In genomic region chr11:69126706-69127095, GRCm38 (mm10) we compare ENCODE assay signal across 10 mouse cellular contexts. TPM values are rescaled to one million over a fixed set of nuclear protein-coding genes. Genes with fewer than 3 reads are reported as not detected.
DNase-seq lines count a peak whose midpoint lies in the region; ATAC-seq and TF ChIP-seq lines count a peak whose summit lies in the region.
"Had no signal": no experiment of that assay in that cellular context is flagged by ENCODE, and none has a peak within 500 bp of the region (broad histone marks: within the 10 kb centered on the region; RNA-seq: fewer than 3 reads in every experiment).

No protein-coding gene starts in this region.

- H3K27ac ChIP-seq in heart, embryonic 15.5 days: no peak overlapping the region
- no peak overlapping the region for H3K27ac ChIP-seq in forebrain, postnatal 0 days (ENCODE audit: low read depth, low read length)
- no peak overlapping the region for H3K27ac ChIP-seq in midbrain, embryonic 11.5 days (ENCODE audit: low read depth, low read length)

- H3K4me2 ChIP-seq in heart, embryonic 15.5 days: peak overlapping the region; percentile 82
- peak overlapping the region; percentile 62 for H3K4me2 ChIP-seq in forebrain, postnatal 0 days (ENCODE audit: low read depth)
- H3K4me2 ChIP-seq in midbrain, embryonic 11.5 days: peak overlapping the region; percentile 91

- no peak for ATAC-seq in heart, embryonic 15.5 days (replicated peaks; ENCODE audit: insufficient number of reproducible peaks, insufficient read depth, low FRiP score, low read depth)
- no peak for ATAC-seq in forebrain, postnatal 0 days
- ATAC-seq in midbrain, embryonic 11.5 days (ENCODE audit: low FRiP score): no peak

- peak overlapping the region; percentile 64; the same call in 1 of the 2 replicates for H3K4me3 ChIP-seq in heart, embryonic 15.5 days
- peak overlapping the region; percentile 56 for H3K4me3 ChIP-seq in forebrain, postnatal 0 days (ENCODE audit: low read depth, low read length)
- no peak overlapping the region; the same call in 1 of the 2 replicates for H3K4me3 ChIP-seq in midbrain, embryonic 11.5 days (ENCODE audit: low read depth, low read length)

- intact Hi-C loops in heart, postnatal 25 days (cut with DNase I): loop anchor here (2.0 to 5.0 kb wide), 2 partner anchors 22 to 116 kb away; no protein-coding TSS in a partner anchor

- WGBS in heart, embryonic 15.5 days: 73% methylated on average over 2 of the region's 2 CpGs
- WGBS in forebrain, postnatal 0 days: 48% methylated on average over 2 of the region's 2 CpGs
- WGBS in midbrain, embryonic 11.5 days: 55% methylated on average over 2 of the region's 2 CpGs

- no peaks in the 10 kb centered on the region for H3K9me3 ChIP-seq in heart, embryonic 15.5 days (replicated peaks)
- H3K9me3 ChIP-seq in forebrain, postnatal 0 days (ENCODE audit: low read length): no peaks in the 10 kb centered on the region
- no peaks in the 10 kb centered on the region for H3K9me3 ChIP-seq in midbrain, embryonic 11.5 days (ENCODE audit: control insufficient read depth, low read length)
- H3K9me3 ChIP-seq: G1E had no signal

- peaks cover 22% of the 10 kb centered on the region for H3K4me1 ChIP-seq in heart, embryonic 15.5 days (replicated peaks)
- H3K4me1 ChIP-seq in forebrain, postnatal 0 days (ENCODE audit: insufficient read depth): no peaks in the 10 kb centered on the region; the same call in 1 of the 2 replicates
- H3K4me1 ChIP-seq in midbrain, embryonic 11.5 days (ENCODE audit: control insufficient read depth, insufficient read depth, low read length): peaks cover 15% of the 10 kb centered on the region

- no peak for DNase-seq in heart, postnatal 25 days (ENCODE audit: low spot score)
- peak; percentile 32 for DNase-seq in R1 (ENCODE audit: low read depth, low spot score)
- no peak for DNase-seq in forebrain, postnatal 0 days
- DNase-seq in midbrain, embryonic 11.5 days (ENCODE audit: low spot score, missing footprints): no peak
- no peak for DNase-seq in urinary bladder, postnatal 10 days (ENCODE audit: low spot score)
- no peak for DNase-seq in adrenal gland, postnatal 4 days (ENCODE audit: low spot score in 2 of 2)
- DNase-seq in thymus, postnatal 25 days: no peak

- H3K9ac ChIP-seq in heart, embryonic 15.5 days: no peak overlapping the region
- H3K9ac ChIP-seq in forebrain, postnatal 0 days: peak overlapping the region; percentile 59; the same call in 1 of the 2 replicates
- no peak overlapping the region for H3K9ac ChIP-seq in midbrain, embryonic 11.5 days (ENCODE audit: low read length)

- no peaks in the 10 kb centered on the region for H3K36me3 ChIP-seq in heart, embryonic 15.5 days
- no peaks in the 10 kb centered on the region for H3K36me3 ChIP-seq in forebrain, postnatal 0 days (ENCODE audit: insufficient read depth)
- no peaks in the 10 kb centered on the region for H3K36me3 ChIP-seq in midbrain, embryonic 11.5 days (ENCODE audit: control insufficient read depth, insufficient read depth, low read length)
- H3K36me3 ChIP-seq: G1E had no signal

- TF ChIP-seq CTCF in forebrain, postnatal 0 days (IDR thresholded peaks at IDR 0.05; ENCODE audit: low read depth): no peak

- H3K27me3 ChIP-seq in heart, embryonic 15.5 days: no peaks in the 10 kb centered on the region; the same call in 1 of the 2 replicates
- H3K27me3 ChIP-seq in forebrain, postnatal 0 days (ENCODE audit: insufficient read depth, low read length): no peaks in the 10 kb centered on the region
- no peaks in the 10 kb centered on the region for H3K27me3 ChIP-seq in midbrain, embryonic 11.5 days (ENCODE audit: control insufficient read depth, insufficient read depth, low read length)

RNA-seq across cellular contexts. Expression of gene Aloxe3, which starts 1.0 kb away (rescaled TPM):
- polyA plus RNA-seq in heart, embryonic 15.5 days (2015; fragmentation: Nextera tagmentation; extraction: Ambion mirVana): 0.18 and 0.37 TPM in 2 replicates
- total RNA-seq in heart, postnatal 25 days (2021): not detected
- total RNA-seq in forebrain, postnatal 0 days (2014; rRNA removed): 10.0 and 11.6 TPM in 2 replicates
- polyA plus RNA-seq in forebrain, postnatal 0 days (2015; fragmentation: Nextera tagmentation; extraction: Ambion mirVana): 8.5 and 14.9 TPM in 2 replicates
- 0.15 and 0.74 TPM in 2 replicates for polyA plus RNA-seq in midbrain, embryonic 11.5 days (2014; fragmentation: Nextera tagmentation; extraction: Ambion mirVana)
- under 1 TPM; 0.67 to 0.73 TPM for total RNA-seq in adrenal gland, postnatal 4 days (2021)
- polyA plus RNA-seq: G1E had no signal

RNA-seq across cellular contexts. Expression of gene 9130213A22Rik, which starts 4.3 kb away (rescaled TPM):
- polyA plus RNA-seq in heart, embryonic 15.5 days (2015; fragmentation: Nextera tagmentation; extraction: Ambion mirVana): 0.51 and 0.60 TPM in 2 replicates
- under 1 TPM in 1 of 2 experiments, not detected in 1; 0.21 TPM for total RNA-seq in heart, postnatal 25 days (2021)
- total RNA-seq in forebrain, postnatal 0 days (2014; rRNA removed): 0.23 and 0.62 TPM in 2 replicates
- polyA plus RNA-seq in forebrain, postnatal 0 days (2015; fragmentation: Nextera tagmentation; extraction: Ambion mirVana): 0.58 and 0.69 TPM in 2 replicates
- 0.11 TPM in 1 of 2 replicates, not detected in the other for polyA plus RNA-seq in midbrain, embryonic 11.5 days (2014; fragmentation: Nextera tagmentation; extraction: Ambion mirVana)
- 1 to 10 TPM; 1.3 to 1.4 TPM for total RNA-seq in adrenal gland, postnatal 4 days (2021)

RNA-seq across cellular contexts. Expression of gene Hes7, which starts 6.5 kb away (rescaled TPM):
- 0.52 and 0.57 TPM in 2 replicates for polyA plus RNA-seq in heart, embryonic 15.5 days (2015; fragmentation: Nextera tagmentation; extraction: Ambion mirVana)
- total RNA-seq in heart, postnatal 25 days (2021): under 1 TPM in 1 of 2 experiments, not detected in 1; 0.14 TPM
- total RNA-seq in forebrain, postnatal 0 days (2014; rRNA removed): 1.2 and 1.6 TPM in 2 replicates
- 1.1 and 1.3 TPM in 2 replicates for polyA plus RNA-seq in forebrain, postnatal 0 days (2015; fragmentation: Nextera tagmentation; extraction: Ambion mirVana)
- 0.17 and 0.33 TPM in 2 replicates for polyA plus RNA-seq in midbrain, embryonic 11.5 days (2014; fragmentation: Nextera tagmentation; extraction: Ambion mirVana)
- total RNA-seq in adrenal gland, postnatal 4 days (2021): under 1 TPM; 0.51 to 0.59 TPM

RNA-seq across cellular contexts. Expression of gene Alox12b, which starts 30.1 kb away (rescaled TPM):
- 0.05 TPM in 2 replicates for polyA plus RNA-seq in heart, embryonic 15.5 days (2015; fragmentation: Nextera tagmentation; extraction: Ambion mirVana)
- total RNA-seq in heart, postnatal 25 days (2021): not detected
- 0.19 and 0.38 TPM in 2 replicates for total RNA-seq in forebrain, postnatal 0 days (2014; rRNA removed)
- 0.15 and 0.46 TPM in 2 replicates for polyA plus RNA-seq in forebrain, postnatal 0 days (2015; fragmentation: Nextera tagmentation; extraction: Ambion mirVana)
- polyA plus RNA-seq in midbrain, embryonic 11.5 days (2014; fragmentation: Nextera tagmentation; extraction: Ambion mirVana): not detected in 2 replicates
- total RNA-seq in adrenal gland, postnatal 4 days (2021): not detected
- total RNA-seq: G1E had no signal
- polyA plus RNA-seq: G1E; gonadal fat pad, adult 2 months had no signal

RNA-seq across cellular contexts. Expression of gene Per1, which starts 31.7 kb away (rescaled TPM):
- 16.1 and 25.2 TPM in 2 replicates for polyA plus RNA-seq in heart, embryonic 15.5 days (2015; fragmentation: Nextera tagmentation; extraction: Ambion mirVana)
- 10 to 100 TPM; 32.3 to 61.0 TPM for total RNA-seq in heart, postnatal 25 days (2021)
- total RNA-seq in forebrain, postnatal 0 days (2014; rRNA removed): 16.5 and 38.3 TPM in 2 replicates
- polyA plus RNA-seq in forebrain, postnatal 0 days (2015; fragmentation: Nextera tagmentation; extraction: Ambion mirVana): 15.2 and 16.7 TPM in 2 replicates
- 6.0 and 7.3 TPM in 2 replicates for polyA plus RNA-seq in midbrain, embryonic 11.5 days (2014; fragmentation: Nextera tagmentation; extraction: Ambion mirVana)
- total RNA-seq in adrenal gland, postnatal 4 days (2021): 100 to 1,000 TPM in 1 of 2 experiments, 10 to 100 TPM in 1; 99.4 to 130 TPM
